Mouse (Mus musculus) cerebellum, adult 2 months (tissue): ENCODE measurements at regions not wholly inside any gene's neighbourhood (a gene's known extent, or its start where the extent isn't known, plus 50 kb on each side); places are given as distances from the start of the nearest gene placed in this dataset.

Experiments
- CTCF ChIP-seq: fragments of 200-500 bp; IDR thresholded peaks from 2 replicates; pipeline ENCODE4 v1.5.1; 2011; ENCODE audit warnings: low read depth, mild to moderate bottlenecking, control low read depth, low read length, moderate library complexity, borderline replicate concordance; ENCODE audit not compliant: insufficient read depth
- POLR2A ChIP-seq: fragments of 200-500 bp; IDR thresholded peaks from 2 replicates; pipeline ENCODE4 v1.6.1; 2011; ENCODE audit warnings: low read length, control low read depth, borderline replicate concordance; ENCODE audit not compliant: insufficient read depth

DNA sequence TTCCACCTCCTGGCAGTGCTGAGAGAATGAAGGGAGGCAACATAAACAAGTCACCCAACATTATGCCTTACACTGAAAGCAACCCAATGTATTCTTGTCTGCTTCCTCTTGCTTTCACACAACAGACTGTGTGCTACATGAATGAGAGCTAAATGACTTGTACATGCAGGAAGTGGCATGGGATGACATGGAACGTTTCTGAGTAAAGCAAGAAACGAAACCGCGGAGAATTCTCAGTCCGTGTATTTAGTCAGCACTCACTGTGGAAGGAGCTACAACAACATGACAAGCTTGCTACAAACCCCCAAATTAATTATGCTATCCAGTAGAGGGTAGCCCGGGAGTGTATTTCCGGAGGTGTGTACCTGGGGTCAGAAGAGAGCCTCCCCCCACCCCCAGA is 349.4 kb upstream of the Fam92a start:
- TF ChIP-seq POLR2A (no peak), CTCF (no peak)
